ENCODE assay signal across 8 mouse cellular contexts in the genomic region with DNA sequence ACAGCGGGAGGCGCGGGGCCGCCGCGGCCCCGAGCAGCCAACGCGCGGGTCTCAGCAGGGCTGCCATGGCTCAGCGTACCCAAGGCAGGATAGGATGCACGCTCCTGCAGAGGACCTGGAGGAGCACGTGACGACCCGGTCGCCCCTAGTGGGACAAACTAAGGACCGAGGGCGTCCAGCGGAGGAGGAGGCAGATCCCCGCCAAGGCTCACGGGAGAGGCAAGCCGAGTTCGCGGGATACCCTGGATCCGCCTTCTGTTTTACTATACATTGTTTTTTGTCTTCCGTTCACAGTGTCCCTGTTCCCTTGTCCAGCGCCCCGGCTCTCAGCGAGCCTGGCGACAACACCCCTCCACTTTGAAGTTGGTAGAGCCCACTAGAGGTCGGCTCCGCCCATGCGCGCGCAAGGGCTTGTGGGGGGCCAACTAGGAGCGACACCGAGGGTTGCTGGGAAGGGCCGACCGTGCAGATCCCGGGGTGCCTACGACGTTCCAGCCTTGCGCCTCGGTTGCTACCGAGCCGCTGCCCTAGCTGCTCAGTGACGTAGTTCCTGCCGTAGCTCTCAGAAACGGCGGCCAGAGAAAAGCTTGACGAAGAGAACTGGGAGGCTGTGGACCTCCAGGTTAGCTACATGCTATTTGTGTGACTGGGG. TPM values are rescaled to one million over a fixed set of nuclear protein-coding genes. Genes with fewer than 3 reads are reported as not detected.
A peak's percentile ranks its signal among the peaks of the same experiment; 100 is the strongest.
DNase-seq lines count a peak whose midpoint lies in the region; ATAC-seq lines count a peak whose summit lies in the region.

A gene (minus strand): TSS at position 343 of the 652 bp plus-strand sequence.

- DNase-seq in adrenal gland, adult (ENCODE audit: inconsistent age in 2 of 2, low spot score in 1 of 2), result peak; percentile 97 to 99
- DNase-seq in embryo, embryonic 10.5 days (ENCODE audit: low spot score), result peak; percentile 95
- DNase-seq in gastrocnemius, postnatal 14 days, result peak; percentile 96
- DNase-seq in left cerebral cortex, postnatal 10 days (ENCODE audit: extremely low spot score in 1 of 2, low spot score in 2 of 2), result peak; percentile 93 to 97
- DNase-seq in right cerebral cortex, postnatal 25 days, result peak; percentile 91
- peak; percentile 92 to 93 for DNase-seq in urinary bladder, postnatal 4 days (ENCODE audit: low spot score in 2 of 2)

- ATAC-seq in inflammation-experienced regulatory T-cells, adult 6 months, result peak; percentile 95
- ATAC-seq in megakaryocyte-erythroid progenitor cell, adult 5-6 weeks (replicated peaks; ENCODE audit: low FRiP score, low TSS enrichment, poor library complexity, severe bottlenecking), result peak; percentile 94

- intact Hi-C loops in gastrocnemius, postnatal 14 days (cut with DNase I; ENCODE audit: low total_unique reads), result no loop called here
- intact Hi-C loops in left cerebral cortex, postnatal 10 days (cut with DNase I), result no loop called here

RNA-seq across cellular contexts. Expression of the gene that starts here (rescaled TPM):
- 10 to 100 TPM; 59.7 to 65.7 TPM for total RNA-seq in gastrocnemius, postnatal 14 days (2021)
- polyA plus RNA-seq in inflammation-experienced regulatory T-cells, adult 6 months (2017; shearing (Covaris generic)), result 10 to 100 TPM in 2 of 3 experiments, 1 to 10 TPM in 1; 9.5 to 13.4 (median 11.6) TPM
- 10 to 100 TPM; 64.9 to 68.9 TPM for total RNA-seq in left cerebral cortex, postnatal 10 days (2021)
- total RNA-seq in megakaryocyte-erythroid progenitor cell, adult 5-6 weeks (2014; fragmentation: Nextera tagmentation), result 63.8 and 67.3 TPM in 2 replicates
- 115 TPM in 2 replicates for total RNA-seq in megakaryocyte-erythroid progenitor cell, adult 5-6 weeks (2017)

Comparison
In these comparisons a context has a peak if more than half of its experiments do, and no peak if none do; other contexts are left out.
1. Peak in every context shown above with its lines: DNase-seq and ATAC-seq.